Mouse (Mus musculus): Measurements from ENCODE around the gene Prpf38b.

The Prpf38b gene

DNA sequence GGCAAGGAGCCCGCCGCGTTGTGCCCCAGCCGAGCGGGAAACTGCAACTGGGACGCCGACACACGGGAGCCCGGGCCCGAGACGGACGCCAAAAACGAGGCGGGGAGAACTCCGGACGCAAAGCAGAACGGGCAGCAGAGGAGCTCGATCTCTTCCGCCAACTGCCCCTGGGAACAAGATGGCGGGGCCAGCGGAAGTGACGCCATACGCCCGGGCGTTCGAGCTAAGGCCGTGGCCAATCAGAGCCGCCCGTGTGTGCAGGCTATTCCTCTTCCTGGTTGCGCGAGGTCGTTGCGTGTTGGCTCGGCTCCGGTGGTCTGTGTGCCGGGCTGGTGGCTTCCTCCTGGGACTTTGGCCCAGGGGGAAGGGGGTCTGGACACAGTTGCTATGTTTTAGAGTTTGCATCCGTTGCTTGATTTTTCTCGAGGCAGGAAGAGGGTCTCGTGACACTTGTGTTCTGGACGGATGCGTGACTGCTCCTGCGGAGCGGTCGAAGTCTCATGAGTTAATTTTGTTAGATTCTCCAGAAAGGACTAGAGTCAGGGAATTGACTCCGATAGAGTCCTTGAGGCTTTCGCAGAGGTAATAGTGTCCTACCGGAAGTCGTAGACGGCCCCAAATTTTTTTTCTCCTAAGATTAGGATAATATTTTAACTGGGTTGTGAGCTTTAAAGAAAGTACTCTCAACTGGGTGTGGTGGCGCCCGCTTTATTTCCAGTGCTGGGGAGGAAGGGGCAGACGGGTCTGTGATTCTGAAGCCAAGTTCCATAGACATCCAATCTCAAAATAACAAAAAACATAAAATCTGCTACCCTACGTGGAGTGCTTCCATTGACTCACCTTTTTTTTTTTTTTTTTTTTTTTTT lies at the start of gene Prpf38b:
Gene Prpf38b (minus strand): TSS at position 180 of the 866 bp plus-strand sequence.
- DNase-seq (ENCODE audit: low read depth), result peak; percentile 96

DNA sequence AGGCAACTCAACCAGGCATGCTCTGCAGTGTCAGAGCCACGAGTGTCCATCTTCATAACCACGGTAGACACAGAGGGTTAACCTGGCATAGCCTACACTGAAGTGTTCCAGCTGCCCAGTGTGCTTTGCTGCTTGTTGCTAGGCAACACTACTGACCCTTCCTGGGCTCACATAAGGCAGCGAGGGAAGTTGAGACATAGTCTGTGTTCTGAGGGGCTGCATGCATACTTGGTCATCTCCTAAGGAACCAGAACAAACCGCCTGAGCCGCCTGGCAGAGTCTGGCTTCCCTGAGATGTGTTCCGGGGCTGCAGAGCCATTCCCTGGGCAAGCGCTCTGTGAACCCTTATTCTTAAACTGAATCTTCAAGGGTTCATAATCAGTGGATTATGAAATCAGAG lies 49.7 kb upstream of the Prpf38b start:
- no peak for DNase-seq (ENCODE audit: low read depth)

DNA sequence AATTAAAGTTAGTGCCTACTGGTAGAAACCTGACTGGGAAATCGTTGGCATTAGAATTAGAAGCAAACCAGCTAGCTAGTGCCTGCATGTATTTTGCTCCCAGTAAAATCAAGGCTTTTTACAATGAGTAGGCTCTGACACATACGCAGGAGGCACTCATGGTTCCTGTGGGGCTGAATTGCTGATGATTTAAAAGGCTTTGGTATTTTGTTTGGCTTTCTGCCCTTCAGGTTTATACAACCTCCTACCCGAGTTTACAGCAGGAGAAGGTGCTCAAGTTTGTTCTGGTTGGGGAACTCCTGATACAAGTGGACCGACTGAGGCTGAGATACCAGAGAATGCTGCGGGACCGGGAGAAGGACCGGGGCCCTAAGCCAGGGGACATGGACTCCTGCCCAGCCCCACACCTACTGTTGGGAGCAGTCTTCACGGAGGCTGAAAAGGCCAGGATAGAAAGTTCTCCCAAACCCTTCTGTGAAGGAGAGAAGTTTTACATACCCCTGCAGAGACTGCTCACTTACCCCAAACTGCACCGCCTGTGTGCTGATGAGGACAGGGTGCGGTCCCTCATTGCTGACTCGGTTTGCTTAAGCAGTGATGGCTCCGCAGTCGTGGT lies 48.3 kb upstream of the Prpf38b start:
- DNase-seq (ENCODE audit: low read depth), result no peak

DNA sequence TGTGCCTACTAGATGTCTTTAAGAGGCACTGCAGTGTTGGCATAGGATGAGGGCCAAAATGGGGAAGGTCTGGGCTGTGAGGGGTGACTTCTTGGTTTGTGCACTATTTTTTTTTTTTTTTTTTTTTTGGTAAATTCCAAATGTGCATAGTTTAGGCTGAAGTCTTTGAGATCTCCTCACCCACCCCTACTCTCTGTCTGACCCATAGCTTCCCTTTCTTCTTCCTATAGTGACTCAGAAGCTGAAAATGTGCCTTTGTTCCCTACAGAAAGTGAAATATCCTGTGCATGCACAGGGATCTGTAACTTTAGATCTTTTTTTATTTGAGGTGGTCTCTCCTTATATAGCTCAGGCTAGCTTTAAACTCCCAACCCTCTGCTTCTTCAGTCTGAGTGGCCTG lies 46.4 kb upstream of the Prpf38b start:
- no peak for DNase-seq (ENCODE audit: low read depth)

DNA sequence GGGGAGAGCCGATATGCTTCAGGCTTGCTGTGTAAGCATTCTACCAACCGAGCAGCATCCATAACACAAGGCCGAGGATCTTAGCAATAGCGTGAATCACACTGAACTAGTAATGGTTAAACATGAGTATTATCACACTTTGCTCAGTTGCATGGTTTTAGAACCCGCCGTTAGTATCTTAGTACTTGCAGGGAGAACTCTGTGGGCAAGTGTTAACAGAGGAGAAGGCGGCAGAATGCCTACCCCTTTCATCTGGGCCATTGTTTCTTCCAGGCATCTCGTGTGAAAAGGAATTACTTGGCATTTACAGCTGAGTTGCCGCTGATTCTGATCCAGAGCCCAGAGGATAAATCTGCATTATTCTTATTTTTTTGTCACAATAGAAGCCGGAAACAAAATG lies 29.5 kb upstream of the Prpf38b start:
- no peak for DNase-seq (ENCODE audit: low read depth)

DNA sequence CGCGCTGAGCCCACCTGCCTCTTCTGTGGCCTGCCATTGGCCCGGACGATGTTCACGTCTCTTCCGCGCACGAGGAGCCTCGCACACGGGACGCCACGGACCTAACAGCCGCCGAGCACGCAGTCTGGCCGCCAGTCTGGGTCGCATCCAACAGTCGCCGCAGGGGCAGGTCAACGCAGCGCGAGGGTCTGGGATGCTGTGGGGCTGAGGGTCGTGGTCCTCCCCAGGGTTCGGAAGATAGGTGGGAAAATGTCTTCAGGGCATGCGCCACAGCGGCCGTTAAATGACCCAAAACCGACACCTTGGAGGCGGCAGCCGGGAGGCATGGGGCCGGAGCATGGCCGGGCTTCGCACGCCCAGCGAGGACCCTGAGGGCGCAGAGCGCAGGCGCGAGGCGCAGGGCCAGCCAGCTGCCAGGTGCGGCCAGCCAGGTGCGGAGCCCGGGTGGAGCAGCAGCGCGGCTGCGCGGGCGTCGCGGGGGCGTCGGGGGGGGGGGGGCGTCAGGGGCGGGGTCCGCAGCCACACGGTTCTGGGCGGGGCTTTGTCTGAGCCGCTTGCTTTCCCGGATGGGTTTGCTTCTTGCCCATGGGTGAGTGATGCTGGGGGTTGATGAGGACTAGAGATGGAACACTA lies 28.6 kb upstream of the Prpf38b start, which contains the start of gene Gm9857:
Gene Gm9857 (minus strand): TSS at position 445 of the 633 bp plus-strand sequence.
- DNase-seq (ENCODE audit: low read depth), result peak; percentile 34

DNA sequence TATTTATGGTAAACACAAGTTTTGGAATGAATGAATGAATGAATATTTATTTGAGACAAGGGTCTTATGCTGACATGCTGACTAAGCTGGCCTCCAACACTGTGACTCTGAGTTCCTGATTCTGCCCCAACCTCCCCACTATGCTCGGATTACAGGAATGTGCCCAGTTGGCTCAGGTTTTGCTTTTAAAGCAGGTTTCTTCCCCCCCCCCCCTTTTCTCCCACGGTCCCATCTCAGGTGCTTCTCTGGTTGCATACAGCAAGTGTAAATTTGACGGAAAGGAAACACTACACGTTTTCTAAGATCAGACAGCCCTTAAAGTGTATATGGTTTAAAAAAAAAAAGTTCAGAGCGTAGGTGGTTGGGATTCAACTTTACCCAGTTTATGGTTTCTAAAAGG lies 28.0 kb upstream of the Prpf38b start, which contains the start of gene Henmt1:
Gene Henmt1 (plus strand): TSS at position 301 of the 400 bp plus-strand sequence.
- DNase-seq (ENCODE audit: low read depth), result no peak

DNA sequence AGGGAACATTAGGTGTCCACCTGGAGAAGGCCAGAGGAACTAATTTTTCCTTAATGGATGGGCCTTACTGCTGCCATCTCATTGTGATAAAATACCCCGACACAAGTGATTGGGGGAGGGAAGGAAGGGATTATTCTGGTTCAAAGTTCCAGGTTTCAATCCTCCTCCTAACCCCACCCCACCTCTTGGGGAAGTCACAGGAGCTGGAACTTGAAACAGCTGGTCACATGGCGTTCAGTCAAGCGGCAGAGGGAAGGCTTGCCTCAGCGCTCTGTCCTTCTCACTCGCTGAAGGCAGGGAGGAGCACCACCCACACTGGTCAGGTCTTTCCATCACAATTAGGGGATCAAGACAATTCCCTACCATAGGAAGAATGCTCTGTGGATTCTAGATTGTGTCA lies 27.2 kb upstream of the Prpf38b start:
- no peak for DNase-seq (ENCODE audit: low read depth)

DNA sequence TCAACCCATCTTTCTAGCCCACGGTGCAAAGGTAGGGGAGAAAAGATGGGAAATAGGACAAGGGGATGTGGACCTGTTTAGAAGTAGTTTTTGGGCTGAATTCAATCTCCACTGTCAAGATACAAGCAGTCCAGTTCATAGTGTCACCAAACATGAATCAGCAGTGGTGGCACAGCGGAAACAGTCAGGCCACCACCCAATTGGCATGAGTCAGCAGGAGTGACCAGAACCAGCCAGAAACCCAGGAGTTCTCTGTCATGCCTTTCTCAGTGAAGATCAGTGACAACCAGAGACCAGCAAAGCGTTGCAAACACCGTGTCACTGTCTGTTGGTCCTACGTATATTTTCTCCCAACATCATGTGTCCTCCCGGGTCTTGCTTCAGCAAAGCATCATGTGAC lies 22.0 kb upstream of the Prpf38b start:
- DNase-seq (ENCODE audit: low read depth), result no peak

DNA sequence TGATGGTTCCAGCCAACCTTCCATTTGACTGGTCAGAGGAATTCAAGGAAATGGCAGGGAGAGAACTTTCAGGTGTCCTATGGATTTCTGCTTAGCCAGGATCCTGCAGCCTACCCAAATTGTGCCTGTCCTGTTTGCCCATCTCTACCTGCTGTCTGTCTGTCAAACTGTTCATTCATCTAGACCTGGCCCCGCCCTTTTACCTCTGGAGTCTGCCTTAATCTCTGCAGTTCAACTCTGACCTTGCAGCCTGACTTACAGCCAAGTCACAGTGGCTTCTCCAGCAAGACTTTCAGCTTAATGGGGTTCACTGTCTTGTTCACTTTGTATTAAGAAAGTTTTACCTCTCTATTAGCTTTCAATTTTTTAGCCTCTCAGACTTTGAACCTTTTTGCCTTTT lies 14.8 kb upstream of the Prpf38b start:
- DNase-seq (ENCODE audit: low read depth), result no peak

DNA sequence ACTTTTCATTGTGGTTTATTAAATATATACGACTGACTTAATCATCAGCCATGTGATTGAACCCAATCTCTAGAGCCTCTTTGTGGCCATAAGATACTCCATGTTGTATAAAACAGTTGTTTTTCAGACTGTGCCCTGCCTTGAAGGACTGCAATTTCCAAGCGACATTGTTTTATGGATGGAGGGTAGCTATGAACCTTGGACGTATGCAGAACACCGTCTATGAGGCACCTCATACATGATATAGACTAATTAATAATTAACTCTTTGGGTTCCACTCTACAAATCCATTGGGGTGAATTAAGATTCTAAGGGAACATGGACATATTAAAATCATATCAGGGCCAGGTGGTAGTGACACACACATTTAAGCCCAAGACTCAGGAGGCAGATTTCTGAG lies 14.2 kb upstream of the Prpf38b start:
- DNase-seq (ENCODE audit: low read depth), result no peak

DNA sequence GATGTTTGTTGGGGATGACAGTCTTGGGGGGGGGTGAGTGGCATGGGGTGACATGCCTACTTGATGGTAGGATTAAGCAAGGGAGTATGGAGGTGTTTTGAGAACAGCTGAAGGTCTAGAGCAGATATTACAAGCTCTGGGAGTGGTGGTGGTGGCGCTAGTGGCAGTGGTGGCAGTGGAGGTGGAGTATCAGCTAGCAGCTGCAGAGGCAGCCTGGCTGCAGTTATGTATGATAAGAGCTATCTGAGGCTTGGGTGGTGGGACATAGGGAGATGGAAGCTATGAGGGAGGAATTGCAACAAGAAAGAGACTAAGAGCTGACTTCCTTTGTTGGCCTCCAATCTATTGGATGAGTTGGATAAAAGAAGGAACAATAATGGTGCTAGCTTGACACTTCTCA lies 10.3 kb upstream of the Prpf38b start:
- no peak for DNase-seq (ENCODE audit: low read depth)

DNA sequence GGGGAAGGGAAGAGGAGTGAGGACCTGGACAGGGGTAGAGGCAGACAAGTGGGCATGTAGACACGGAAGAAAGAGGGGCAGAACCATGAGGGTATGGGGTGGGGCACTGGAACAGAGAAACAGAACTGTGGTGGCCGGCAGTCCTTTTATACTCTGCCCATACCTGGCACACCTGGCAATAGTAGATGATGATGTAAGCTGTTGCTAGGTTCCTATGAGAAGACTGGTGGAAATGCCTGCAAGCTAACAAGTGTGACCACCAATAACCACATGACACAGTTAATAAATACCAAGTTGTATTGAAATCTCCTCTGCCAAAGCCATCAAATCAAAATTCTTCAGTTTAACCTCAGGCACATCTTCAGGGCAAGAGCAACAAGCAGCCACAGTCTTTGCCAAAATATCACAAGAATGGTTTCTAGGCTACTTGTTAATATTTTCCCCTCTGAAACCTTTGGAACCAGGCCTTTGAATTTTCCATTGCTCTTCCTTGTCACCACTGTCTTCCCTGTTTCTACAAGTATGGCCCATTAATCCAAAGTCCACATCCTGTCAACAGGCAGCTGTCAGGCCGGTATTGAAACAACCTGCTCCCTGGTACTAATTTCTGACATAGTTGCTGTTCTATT lies 9.0 kb upstream of the Prpf38b start:
- no peak for DNase-seq (ENCODE audit: low read depth)

DNA sequence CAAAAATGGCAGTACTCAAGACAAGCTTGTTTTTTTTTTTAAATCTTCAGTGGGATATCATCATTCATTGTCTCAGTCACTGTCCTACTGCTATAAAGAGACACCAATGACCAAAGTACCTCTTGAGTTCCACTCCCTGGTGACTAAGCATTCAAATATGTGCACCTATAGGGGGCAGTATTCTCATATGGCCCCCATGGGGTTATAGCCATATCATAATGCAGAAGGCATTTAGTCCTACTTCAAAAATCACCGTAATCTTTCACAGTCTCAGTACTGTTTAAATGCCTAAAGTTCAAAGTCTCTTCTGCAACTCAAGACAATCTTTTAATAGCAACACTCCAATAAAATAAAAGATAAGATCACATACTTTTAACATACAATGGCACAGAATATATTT lies 7.3 kb upstream of the Prpf38b start:
- no peak for DNase-seq (ENCODE audit: low read depth)

DNA sequence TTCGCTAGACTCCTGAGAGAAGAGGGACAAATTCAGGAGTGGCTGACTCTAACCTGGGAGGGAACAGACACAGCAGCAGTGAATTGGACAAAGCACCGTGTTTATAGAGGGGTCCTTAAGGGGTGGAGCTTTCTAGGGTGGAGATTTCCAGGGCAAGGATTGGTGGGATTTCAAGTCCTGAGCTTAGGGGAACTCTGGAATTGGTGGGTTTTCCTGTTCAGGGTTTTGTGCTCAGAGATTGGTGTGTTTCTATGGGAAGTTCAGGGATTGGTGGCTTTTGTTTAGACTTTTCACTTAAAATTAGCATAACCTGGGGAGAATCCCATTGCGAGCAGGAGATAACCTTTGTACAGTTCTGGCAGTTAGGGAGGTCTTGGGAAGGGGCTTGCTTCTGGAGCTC lies 6.5 kb upstream of the Prpf38b start:
- no peak for DNase-seq (ENCODE audit: low read depth)

DNA sequence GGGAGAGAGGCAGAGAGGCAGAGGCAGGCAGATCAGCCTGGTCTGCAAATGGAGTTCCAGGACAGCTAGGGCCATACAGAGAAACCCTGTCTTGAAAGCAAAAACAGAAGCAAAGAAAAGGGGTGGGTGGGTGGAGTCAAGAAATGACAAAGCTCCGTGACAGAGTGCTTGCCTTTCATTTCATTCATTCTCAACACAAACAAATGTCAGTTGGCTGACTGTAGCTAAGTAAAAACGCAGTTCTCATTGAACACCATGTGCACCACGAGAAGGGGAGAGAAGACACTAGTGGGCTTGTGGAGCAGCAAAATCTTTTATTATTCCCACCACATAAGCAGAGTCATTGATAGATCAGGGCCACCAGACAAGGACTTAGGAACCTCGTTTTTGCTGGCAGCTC lies 5.3 kb upstream of the Prpf38b start:
- DNase-seq (ENCODE audit: low read depth), result no peak

DNA sequence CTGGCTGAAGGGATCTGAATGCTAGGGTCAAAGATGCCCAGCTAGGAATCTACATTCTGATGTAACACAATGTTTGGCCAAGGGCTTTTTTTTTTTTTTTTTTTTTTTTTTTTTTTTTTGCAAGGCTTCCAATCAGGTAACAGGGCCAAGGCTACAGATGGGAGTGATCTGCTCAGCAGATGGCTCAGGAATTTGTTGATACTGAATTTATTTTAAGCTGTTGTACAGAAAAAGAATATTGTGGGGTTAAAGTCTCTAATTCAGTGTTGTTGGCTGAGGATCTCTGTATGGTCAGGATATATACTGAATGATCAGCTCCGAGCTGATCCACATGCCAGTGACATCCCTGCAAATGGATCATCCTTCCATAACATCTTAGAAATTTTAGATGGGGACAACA lies 4.5 kb upstream of the Prpf38b start:
- DNase-seq (ENCODE audit: low read depth), result no peak

DNA sequence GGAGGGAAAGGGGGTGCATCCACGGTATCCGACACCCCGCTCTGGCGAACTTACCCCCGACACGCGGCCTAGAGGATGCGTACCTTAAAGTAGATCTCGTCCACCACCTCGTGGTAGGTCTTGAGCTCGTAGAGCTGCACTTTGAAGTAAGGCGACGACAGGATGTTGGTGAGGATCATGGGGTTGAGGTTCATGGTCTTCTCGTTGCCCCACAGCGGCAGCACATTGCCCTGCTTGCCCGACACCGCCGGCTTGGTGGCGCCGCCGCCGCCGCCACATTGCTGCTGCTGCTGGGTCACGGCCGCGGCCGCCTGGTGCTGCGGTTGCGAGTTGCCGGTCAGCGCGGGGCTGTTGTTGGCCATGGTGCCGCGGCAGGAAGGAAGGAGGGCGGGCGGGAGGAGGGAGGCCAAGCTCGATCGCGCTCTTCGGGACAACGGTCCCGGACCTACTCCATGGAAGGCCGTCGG lies 413 bp downstream of the Prpf38b start:
- peak; percentile 95 for DNase-seq (ENCODE audit: low read depth)

DNA sequence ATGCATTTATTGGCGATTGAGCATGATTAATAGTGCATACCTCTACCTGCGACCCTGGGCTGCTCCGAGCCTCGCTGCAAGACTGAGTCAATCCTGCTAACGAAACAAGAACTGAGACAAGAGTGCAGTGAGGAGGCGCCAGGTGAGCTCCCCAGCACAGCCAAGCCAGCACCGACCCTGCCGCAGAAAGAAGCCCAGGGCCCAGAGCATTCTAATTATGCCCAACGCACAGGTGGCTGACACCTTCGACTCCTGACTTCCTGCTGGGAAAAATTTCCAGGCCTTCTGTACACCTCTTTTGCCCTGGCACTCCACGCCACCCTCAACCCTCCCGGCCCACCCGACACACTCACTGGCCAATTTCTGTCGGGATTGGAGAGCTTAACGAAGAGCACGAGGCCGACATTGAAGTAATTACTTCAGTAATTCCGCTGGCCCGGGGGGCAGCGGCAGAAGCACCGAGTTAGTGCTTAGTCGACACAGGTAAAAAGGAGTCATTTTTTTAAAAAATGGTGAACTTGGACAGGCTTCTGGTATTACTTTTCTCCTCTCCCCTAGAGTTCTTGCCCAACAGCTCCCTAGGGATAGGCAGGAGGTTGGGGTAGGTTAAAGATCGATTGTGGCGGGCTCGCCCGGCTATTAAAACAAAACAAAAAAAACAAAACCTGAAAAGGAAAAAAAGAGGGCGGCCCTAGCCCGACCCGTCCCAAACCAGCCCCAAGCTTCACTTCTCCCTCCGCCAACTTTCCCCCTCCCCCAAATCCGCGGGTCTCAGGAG lies 1.0 kb downstream of the Prpf38b start:
- DNase-seq (ENCODE audit: low read depth), result no peak

DNA sequence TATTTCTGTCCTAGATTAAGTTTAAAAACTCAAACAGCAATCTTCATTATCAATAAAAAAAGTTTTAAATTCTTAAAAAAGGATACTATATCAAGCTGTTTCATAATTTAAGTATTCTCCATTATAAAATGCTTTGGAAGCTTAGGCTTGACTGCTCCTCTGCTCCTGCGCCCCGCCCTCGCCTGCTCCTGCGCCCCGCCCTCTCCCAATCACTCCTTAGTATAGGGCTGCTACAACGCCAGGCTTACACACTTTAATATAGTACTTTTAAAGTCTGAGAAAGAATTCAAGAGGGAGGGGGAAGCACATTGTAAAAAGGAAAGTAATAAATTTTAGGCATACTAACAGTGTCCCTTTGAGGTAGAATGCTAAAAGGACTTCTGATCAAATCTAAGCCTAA lies 8.6 kb downstream of the Prpf38b start:
- no peak for DNase-seq (ENCODE audit: low read depth)

DNA sequence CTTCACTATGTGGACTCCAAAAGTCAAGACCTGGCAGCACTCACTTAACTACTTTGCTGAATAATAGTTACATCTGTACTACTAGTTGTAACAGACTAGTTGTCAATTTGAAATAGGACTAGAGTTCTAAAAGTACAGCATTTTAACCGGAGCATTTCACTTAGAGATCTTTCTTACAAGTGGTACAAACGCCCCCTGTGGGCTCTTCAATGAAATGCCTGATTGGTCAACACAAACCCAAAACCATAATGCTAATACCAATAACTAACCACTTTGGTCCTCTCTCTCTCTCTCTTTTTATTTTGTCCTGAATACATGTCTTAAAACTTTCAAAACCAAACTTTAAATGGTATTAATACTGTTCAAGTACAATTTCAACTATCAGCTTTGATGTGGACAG lies 9.5 kb downstream of the Prpf38b start:
- DNase-seq (ENCODE audit: low read depth), result peak; percentile 49

DNA sequence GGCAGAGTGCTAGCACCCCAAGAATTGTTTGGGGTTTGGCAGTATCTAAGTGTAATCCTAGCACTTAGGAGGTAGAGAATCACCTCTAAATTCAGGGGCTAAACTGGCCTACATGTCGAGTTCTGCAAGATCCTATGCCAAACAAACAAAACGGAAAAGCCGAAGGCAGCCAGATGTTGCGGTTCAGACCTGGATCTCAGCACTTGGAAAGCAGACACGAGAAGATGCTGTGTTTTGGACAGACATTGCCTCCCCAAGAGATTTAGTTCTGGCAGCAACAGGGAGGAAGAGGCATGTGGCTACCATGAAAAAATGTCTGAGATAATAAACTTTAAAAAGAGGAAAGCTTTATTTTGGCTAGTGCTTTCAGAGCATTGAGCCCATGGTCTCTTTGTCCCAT lies 10.8 kb downstream of the Prpf38b start:
- DNase-seq (ENCODE audit: low read depth), result no peak
